Mouse (Mus musculus): ENCODE data around the gene Gys2.

Gys2 gene

GRCm38 (mm10) chr6:142377081-142377480 is 95.8 kb downstream of the Gys2 start:
- no peak for DNase-seq (ENCODE audit: low read depth)
